Mouse (Mus musculus) brain, embryonic 14.5 days (tissue): Measurements from ENCODE around the gene Sfmbt1. TPM values are rescaled to one million over a fixed set of nuclear protein-coding genes. Genes with fewer than 3 reads are reported as not detected.
A peak's percentile ranks its signal among the peaks of the same experiment; 100 is the strongest.

Experiments
- DNase-seq: peaks from one replicate; pipeline ENCODE4 v3.0.0-alpha.2; 2011; ENCODE audit warnings: low read depth
- CTCF ChIP-seq: fragments of 200-500 bp; IDR thresholded peaks from 2 replicates; pipeline ENCODE4 v1.5.1; 2012; ENCODE audit warnings: inconsistent platforms, mild to moderate bottlenecking, moderate library complexity, borderline replicate concordance; ENCODE audit not compliant: insufficient read depth, insufficient read length; ENCODE audit errors: extremely low read depth
- POLR2A ChIP-seq: fragments of 200-500 bp; IDR thresholded peaks from 2 replicates; pipeline ENCODE4 v1.6.1; 2012; ENCODE audit warnings: mild to moderate bottlenecking, inconsistent platforms, borderline replicate concordance; ENCODE audit not compliant: poor library complexity, insufficient read depth, insufficient read length, severe bottlenecking; ENCODE audit errors: extremely low read depth
- polyA plus RNA-seq: library from polyadenylated mRNA; depleted of rRNA; stranded (reverse); fragments of >200 nt; gene quantifications from 2 replicates; pipeline ENCODE4 v1.2.3, GENCODE M21; 2012; rRNA removed

Sfmbt1 gene
- polyA plus RNA-seq, 1 experiment: 10.6 TPM

DNA sequence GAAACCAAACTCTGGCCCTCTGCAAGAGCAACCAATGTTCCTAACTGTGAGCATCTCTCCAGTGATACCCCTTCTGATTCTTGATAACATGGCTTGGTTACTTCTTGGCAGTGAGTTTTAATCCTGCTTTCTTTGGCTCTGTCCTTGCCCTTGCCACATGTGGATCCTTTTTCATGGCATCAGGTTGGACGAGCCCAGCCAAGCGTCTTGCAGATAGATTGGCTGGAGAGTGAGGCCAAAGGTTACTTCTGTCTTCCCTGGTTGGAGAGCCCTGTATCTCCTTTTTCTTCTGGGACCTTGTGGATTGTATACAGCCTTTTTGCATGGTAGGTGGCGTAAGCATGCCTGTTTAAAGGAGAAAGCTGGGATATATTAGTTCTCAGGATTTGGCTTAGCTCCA, 129.1 kb downstream of the Sfmbt1 start:
- TF ChIP-seq POLR2A: no peak
- no peak for TF ChIP-seq CTCF
- no peak for DNase-seq

DNA sequence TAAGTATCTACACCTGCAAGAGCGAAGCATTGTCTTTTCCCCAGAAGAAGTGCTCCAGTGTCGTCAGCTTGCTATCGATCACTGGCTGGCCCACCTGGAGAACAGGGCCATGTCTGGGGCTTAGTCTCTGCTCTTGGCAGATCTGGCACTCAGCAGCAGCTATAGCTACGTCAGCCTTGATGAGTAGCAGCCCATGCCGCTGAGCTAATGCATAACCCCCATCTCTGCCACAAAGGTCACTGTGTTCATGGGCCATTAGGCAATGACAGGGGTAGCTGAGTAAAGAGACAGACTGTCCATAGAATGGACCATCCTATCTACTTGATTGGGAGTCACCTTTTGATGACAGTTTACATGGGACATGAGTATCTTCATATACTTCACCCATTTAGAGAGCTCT, 135.9 kb downstream of the Sfmbt1 start:
- TF ChIP-seq CTCF (no peak), POLR2A (no peak)
- no peak for DNase-seq

DNA sequence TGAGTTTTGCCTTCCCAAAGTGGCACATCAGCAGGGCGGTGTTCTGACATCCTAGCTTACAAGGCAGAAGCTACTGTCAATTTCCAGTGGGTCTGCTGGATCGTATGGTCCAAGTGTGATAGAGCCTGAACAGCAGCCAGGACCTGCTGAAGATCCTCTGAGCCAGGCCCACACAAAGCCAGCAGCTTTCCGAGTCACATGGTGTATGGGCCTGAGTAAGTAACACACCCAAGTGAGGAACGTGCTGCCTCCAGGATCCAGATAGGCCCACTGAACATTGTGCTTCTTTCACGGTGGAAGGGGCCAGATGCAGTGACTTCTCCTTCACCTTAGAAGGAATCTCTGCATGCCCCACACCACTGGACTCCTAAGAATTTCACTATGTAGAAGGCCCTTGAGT, 137.7 kb downstream of the Sfmbt1 start:
- no peak for DNase-seq
- TF ChIP-seq POLR2A: no peak
- no peak for TF ChIP-seq CTCF

DNA sequence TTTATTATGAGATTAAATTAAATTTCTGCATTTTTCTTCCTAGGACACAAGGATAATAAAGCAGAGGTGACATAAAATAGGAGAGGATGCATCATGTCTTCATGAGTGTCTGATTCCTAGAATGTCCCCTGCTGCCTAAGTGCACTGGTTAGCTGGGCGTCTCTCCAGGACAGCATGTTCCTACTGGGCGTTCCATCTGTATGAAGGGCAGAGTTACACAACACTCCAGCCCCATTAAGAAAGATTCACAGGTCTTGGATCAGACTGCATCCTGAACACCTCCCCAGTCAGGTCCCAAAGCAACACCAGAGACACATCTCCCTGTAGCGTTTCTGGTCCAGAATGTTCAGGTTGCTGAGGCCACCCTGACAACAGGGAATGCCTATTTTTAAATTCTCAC, 140.7 kb downstream of the Sfmbt1 start:
- TF ChIP-seq POLR2A: no peak
- no peak for TF ChIP-seq CTCF
- DNase-seq: no peak

DNA sequence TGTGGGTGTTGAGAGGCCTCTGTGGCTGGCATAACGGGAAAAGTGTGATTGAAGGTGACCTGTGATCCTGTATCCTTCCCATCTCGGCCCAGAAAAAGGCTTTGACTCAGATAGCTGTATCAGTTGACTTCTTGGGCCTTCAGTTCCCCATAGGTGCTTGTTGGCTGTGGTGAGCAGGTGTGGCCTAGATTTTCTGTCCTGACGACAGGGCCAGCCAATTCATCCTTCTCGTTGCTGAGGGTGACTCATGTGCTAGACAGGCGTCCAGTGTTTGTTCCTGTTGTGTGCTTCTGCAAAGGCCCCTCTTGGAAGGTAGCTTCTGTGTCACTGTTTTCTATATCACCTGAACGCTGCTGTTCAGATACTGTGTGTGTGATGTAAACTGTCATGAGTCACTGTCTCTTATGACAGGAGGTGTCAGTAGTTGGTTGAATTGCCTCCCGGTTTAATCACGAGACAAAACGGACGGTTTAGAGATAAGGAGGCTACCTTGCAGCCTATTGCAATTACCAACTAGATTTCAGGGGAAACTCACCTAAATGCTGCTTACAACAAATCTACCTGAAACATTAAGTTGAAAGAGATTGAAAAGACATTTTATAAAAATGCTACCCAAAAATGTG, 142.3 kb downstream of the Sfmbt1 start:
- no peak for TF ChIP-seq CTCF
- TF ChIP-seq POLR2A: no peak
- DNase-seq: no peak

DNA sequence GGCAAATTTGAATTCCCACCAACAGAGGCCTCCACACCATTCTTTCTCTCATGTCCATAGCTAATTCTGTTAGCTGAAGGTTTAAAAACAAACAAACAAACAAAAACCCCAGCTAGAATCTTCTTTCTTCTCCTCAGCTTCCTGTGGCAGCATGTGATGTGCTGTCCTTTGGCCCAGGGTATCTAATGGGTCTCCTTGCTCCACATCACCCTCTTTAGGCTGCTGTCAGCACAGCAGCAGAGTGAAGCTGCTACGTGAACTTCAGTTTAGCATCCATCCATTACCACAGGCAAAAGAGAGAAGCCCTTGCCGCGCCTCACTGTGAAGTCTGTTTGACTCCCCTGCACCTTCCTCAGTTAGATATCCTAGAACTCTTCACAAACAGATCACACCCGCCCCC, 143.3 kb downstream of the Sfmbt1 start:
- no peak for DNase-seq
- TF ChIP-seq CTCF (no peak), POLR2A (no peak)

DNA sequence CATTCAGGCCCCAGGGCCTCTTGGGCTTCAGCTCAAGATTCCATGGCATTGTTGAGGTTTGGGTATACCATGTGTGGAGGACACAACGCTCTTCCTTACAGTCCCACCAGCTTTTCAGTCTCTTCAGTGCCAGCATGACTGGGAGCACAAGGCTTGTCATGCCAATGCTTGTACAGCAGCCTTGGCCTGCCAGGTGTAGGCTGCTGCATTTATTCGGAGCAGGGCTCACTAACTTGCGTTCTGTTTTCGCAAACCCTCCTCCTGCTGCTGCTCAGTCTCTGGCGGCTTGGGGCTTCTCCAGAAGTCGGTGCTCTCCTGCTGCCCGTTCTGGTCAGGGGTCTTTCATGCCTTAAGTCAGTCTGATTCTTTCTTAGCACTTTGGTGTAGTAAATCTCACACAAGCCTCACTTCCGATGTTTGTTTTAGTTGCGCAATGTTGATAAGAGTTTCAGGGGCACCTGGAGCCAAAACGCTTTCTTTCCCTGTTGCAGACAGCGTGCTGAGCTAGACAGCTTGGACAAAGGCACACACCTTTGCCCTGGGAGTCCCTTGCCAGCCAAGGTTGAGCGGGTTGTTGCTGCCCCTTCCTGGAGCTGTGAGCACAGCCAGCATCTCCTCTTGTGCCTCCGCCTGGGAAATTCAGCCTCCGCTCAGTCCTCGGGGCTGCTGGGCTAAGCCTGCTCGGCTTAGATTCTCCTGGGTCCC, 146.9 kb downstream of the Sfmbt1 start:
- DNase-seq: no peak
- TF ChIP-seq POLR2A (no peak), CTCF (no peak)

DNA sequence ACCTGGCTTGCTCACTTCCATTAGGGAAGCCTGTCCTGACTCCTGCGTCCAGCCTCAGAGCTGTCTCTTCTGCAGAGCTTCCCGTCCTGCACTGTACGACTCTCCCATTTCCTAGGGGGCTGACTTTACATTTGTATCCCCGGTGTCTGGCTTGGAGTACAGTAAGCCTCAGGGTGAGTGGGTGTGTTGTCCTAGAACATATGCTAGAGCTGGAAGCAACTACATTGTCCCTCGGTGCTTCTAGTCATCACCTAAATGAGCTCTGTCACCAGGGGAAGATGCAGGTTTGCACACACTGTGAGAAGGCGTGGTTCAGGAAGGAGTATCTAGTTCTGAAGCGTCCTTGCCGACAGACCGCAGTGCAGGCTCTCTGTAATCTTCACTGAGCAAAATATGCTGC, 147.7 kb downstream of the Sfmbt1 start:
- TF ChIP-seq POLR2A (no peak), CTCF (no peak)
- DNase-seq: no peak

DNA sequence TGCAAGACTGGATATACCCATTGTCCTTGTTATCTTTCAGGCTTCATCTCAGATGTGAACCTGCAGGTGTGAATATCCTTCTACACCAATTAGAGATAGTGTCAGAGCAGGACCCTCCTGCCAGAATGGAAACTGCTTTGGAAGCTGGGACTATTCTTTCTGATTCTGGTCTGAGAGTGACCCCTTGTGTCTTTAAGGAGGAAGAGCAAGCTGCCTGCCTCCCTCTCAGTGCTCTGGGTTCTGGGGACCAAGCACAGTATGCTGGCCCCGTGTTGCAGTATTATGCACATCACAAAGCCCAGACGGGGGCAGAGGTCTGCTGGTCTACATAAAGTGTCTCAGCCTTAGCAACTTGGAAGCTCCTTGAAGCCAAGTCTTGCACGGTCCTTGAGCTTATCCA, 150.7 kb downstream of the Sfmbt1 start:
- peak; percentile 32 for DNase-seq
- TF ChIP-seq POLR2A (no peak), CTCF (peak; percentile 55; the same call in 1 of the 2 replicates)

DNA sequence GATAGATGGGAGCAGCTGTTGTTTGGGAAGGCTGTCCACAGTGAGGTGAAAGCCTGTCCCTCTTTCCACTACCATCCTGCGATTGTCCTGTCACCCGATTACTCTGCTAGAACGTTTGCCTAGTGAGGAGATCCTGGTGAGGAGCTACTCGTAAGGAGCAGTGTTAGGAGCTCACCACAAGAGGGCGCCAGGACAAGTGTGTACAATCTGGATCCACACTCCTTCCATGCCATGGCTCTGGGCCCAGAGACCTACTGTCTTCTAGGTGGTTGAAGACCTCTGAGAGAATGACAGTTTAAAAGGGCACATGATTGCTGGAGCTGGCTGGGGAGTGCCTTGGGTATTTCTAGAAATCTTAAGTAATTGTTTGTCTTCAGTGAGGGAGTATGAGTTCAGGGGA, 152.4 kb downstream of the Sfmbt1 start:
- peak; percentile 74 for DNase-seq
- TF ChIP-seq CTCF (peak; percentile 83; the same call in 1 of the 2 replicates), POLR2A (no peak)

DNA sequence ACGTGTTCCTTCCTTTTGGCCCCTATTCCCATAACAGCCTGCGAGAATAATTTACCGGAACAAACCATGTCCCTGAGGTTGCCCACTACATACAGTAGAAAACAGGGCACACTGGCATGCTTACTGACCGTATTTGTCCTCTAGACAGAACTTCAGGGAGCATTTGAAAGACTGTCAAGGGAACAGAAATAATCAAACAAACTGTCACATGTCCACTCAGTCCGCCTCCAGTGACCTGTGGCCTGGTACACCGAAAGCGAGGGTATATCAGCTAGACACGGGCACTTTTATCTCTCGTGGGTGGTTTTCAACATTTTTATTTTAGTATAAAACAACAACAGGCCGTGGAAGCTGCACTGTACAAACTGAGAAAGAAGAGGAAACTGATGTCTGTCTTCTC, 154.2 kb downstream of the Sfmbt1 start:
- DNase-seq: no peak
- TF ChIP-seq CTCF: no peak
- no peak for TF ChIP-seq POLR2A

DNA sequence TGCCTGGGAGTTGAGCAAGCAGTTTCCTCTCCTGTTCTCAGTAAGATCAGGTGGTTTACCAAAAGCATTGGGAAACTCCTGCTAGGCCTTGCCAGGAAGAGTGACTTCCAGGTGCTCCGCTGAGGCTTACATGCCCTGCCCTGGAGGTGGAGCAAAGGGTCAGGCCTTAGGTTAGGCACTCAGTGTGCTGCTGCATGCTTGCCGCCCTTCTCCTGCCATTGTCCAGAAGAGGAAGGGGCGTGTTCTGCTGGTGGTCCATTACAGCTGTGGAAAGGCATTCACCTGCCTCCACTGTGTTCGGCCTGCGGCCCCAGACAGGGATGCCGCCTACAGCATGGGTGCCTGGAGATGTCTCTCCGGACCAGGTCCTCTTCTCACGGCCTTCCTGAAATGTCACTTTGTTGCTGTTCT, 154.7 kb downstream of the Sfmbt1 start:
- TF ChIP-seq POLR2A (no peak), CTCF (no peak)
- DNase-seq: no peak

DNA sequence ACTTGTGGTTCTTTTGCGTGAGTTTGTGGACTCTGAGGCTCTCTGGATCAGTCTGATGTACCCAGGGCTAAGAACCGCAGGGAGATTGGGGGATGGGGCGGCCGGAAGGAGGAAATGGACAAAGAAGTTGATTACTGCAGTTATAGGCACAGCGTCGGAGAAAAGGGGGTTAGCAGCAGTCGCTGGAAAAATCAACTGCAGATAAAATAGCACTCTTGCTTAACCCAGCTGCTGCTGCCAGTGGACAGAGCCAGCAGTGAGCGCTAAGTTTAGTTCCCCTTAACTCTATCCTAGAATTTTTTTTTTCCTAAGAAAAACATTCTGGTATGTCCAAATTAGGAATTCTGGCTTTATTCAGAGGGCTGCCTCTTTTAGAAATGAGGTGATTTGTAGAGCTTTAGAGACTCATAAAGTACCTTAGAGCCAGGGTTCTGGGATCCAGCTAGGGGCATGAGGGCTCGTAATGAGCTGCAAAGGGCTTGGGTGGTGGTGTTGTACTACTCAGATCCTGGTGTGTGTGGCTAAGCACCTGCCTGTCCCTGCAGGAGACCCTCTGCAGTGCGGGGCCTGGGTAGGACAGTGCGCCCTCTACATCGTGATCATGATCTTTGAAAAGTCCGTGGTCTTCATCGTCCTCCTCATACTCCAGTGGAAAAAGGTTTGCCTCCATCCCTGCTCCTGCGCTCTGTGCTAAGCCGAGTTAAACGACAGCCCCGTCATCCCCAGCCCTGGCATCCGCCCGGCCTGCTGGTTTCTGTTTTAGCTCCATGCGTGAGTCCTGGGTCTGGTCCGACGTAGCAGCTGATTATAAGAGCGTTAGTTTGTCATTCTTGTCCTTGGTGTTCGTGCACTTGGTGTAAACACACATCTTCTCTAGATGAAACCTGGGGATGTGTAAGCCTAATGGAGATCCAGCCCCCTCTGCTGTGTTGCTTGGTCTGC, 155.8 kb downstream of the Sfmbt1 start:
- peak; percentile 2 for DNase-seq
- TF ChIP-seq CTCF (no peak), POLR2A (no peak)

Other genes with a start within 250 kb of the Sfmbt1 start
- gene Dcp1a, start 235.3 kb upstream of the Sfmbt1 start, polyA plus RNA-seq: 33.5 and 35.4 TPM in 2 replicates
- 29.9 and 34.7 TPM in 2 replicates for gene Cacna1d, start 223.4 kb upstream of the Sfmbt1 start, polyA plus RNA-seq
- gene Tkt, start 166.5 kb upstream of the Sfmbt1 start, polyA plus RNA-seq: 224 and 241 TPM in 2 replicates
- 36.8 and 44.7 TPM in 2 replicates for gene Prkcd, start 88.6 kb upstream of the Sfmbt1 start, polyA plus RNA-seq
- 10.7 and 12.2 TPM in 2 replicates for gene Rft1, start 60.5 kb upstream of the Sfmbt1 start, polyA plus RNA-seq
- 23.9 and 28.4 TPM in 2 replicates for gene Tmem110, start 110.7 kb downstream of the Sfmbt1 start, polyA plus RNA-seq
- 0.60 and 0.78 TPM in 2 replicates for gene Mustn1, start 164.4 kb downstream of the Sfmbt1 start, polyA plus RNA-seq
- gene Itih4, start 171.6 kb downstream of the Sfmbt1 start, polyA plus RNA-seq: 0.04 and 0.10 TPM in 2 replicates
- 0.47 and 1.7 TPM in 2 replicates for gene Itih3, start 208.9 kb downstream of the Sfmbt1 start, polyA plus RNA-seq
- gene Itih1, start 228.4 kb downstream of the Sfmbt1 start, polyA plus RNA-seq: 0.03 TPM in 1 of 2 replicates, not detected in the other
- 11.1 and 13.3 TPM in 2 replicates for gene Nek4, start 236.5 kb downstream of the Sfmbt1 start, polyA plus RNA-seq